Mouse (Mus musculus): ENCODE data around the gene Sln.

GRCm38 (mm10) chr9:53852158-53852557 lies 2.2 kb downstream of the Sln start:
- TF ChIP-seq POLR2A (IDR thresholded peaks at IDR 0.05; ENCODE audit: borderline replicate concordance, extremely low read depth, low read depth, low read length) (no peak), CTCF (IDR thresholded peaks at IDR 0.05; ENCODE audit: insufficient read depth, low read length) (no peak)

Data from lung, adult 2 months (tissue).